Mouse (Mus musculus): ENCODE results near the gene Sema6d.

GRCm38 (mm10) chr2:124617440-124617839, 527.7 kb downstream of the Sema6d start:
- TF ChIP-seq CTCF (IDR thresholded peaks at IDR 0.05; ENCODE audit: low read depth, low read length): no peak
- TF ChIP-seq POLR2AphosphoS5 (IDR thresholded peaks at IDR 0.05; ENCODE audit: insufficient replicate concordance, low read depth, low read length): no peak
